13 mouse cellular contexts compared by ENCODE assay signal in genomic region chr12:72263213-72264103, GRCm38 (mm10).
DNase-seq lines count a peak whose midpoint lies in the region; ATAC-seq and TF ChIP-seq lines count a peak whose summit lies in the region.
"Had no signal": no experiment of that assay in that cellular context is flagged by ENCODE, and none has a peak within 500 bp of the region (broad histone marks: within the 10 kb centered on the region; RNA-seq: fewer than 3 reads in every experiment).

No protein-coding gene starts in this region.

- WGBS in stomach, embryonic 15.5 days: 59% methylated on average over 12 of the region's 12 CpGs
- 48% methylated on average over 12 of the region's 12 CpGs for WGBS in stomach, postnatal 0 days
- 38% methylated on average over 12 of the region's 12 CpGs for WGBS in liver, embryonic 13.5 days (ENCODE audit: insufficient replicate concordance)

- H3K27ac ChIP-seq in layer of hippocampus, adult 2 months: peak overlapping the region; percentile 80
- no peak overlapping the region for H3K27ac ChIP-seq in stomach, embryonic 15.5 days
- no peak overlapping the region for H3K27ac ChIP-seq in stomach, postnatal 0 days (replicated peaks)
- no peak overlapping the region for H3K27ac ChIP-seq in liver, embryonic 13.5 days

- H3K4me3 ChIP-seq in layer of hippocampus, adult 2 months: no peak overlapping the region
- no peak overlapping the region for H3K4me3 ChIP-seq in stomach, embryonic 15.5 days (replicated peaks)
- H3K4me3 ChIP-seq in stomach, postnatal 0 days (ENCODE audit: low read depth, low read length): no peak overlapping the region
- H3K4me3 ChIP-seq in liver, embryonic 13.5 days (replicated peaks): no peak overlapping the region

- no peak overlapping the region for H3K9ac ChIP-seq in stomach, embryonic 15.5 days
- H3K9ac ChIP-seq in stomach, postnatal 0 days (ENCODE audit: low read length): no peak overlapping the region
- no peak overlapping the region for H3K9ac ChIP-seq in liver, embryonic 13.5 days
- H3K9ac ChIP-seq: lung, embryonic 14.5 days had no signal

- no peak for TF ChIP-seq CTCF in layer of hippocampus, adult 2 months (conservative IDR thresholded peaks at IDR 0.05)
- TF ChIP-seq CTCF in stomach, postnatal 0 days (IDR thresholded peaks at IDR 0.05; ENCODE audit: low read depth): no peak

- DNase-seq in layer of hippocampus, adult 2 months (ENCODE audit: low spot score in 2 of 2): no peak
- no peak for DNase-seq in layer of hippocampus, adult 9-10 months (ENCODE audit: low spot score)
- no peak for DNase-seq in stomach, postnatal 0 days (ENCODE audit: low spot score)
- peak; percentile 4 for DNase-seq in liver, embryonic 13.5 days
- DNase-seq in cerebellum, adult 8-10 months: no peak
- no peak for DNase-seq in embryo, embryonic 10.5 days (ENCODE audit: low spot score)
- DNase-seq: gastrocnemius, postnatal 10 days; kidney, adult 9 months; lung, embryonic 14.5 days had no signal

- no peak for TF ChIP-seq EP300 in stomach, postnatal 0 days (optimal IDR thresholded peaks at IDR 0.05)

- H3K36me3 ChIP-seq in stomach, embryonic 15.5 days: no peaks in the 10 kb centered on the region
- H3K36me3 ChIP-seq in stomach, postnatal 0 days (ENCODE audit: control insufficient read depth, insufficient read depth, low read length): no peaks in the 10 kb centered on the region
- H3K36me3 ChIP-seq in liver, embryonic 13.5 days: no peaks in the 10 kb centered on the region

- no peaks in the 10 kb centered on the region for H3K27me3 ChIP-seq in stomach, embryonic 15.5 days (replicated peaks)
- H3K27me3 ChIP-seq in stomach, postnatal 0 days (ENCODE audit: control insufficient read depth, insufficient read depth, low read length): no peaks in the 10 kb centered on the region
- no peaks in the 10 kb centered on the region for H3K27me3 ChIP-seq in liver, embryonic 13.5 days
- H3K27me3 ChIP-seq: CH12.LX, Patski had no signal

- peak; percentile 39; the same call in 1 of the 2 replicates for ATAC-seq in stomach, embryonic 15.5 days (ENCODE audit: insufficient read depth, low FRiP score, low read depth)
- ATAC-seq in stomach, postnatal 0 days (ENCODE audit: low FRiP score, low TSS enrichment): no peak
- ATAC-seq in liver, embryonic 13.5 days (ENCODE audit: low read depth): peak; percentile 68
- ATAC-seq: Patski had no signal

- no peaks in the 10 kb centered on the region for H3K9me3 ChIP-seq in stomach, embryonic 15.5 days
- H3K9me3 ChIP-seq in stomach, postnatal 0 days (ENCODE audit: control insufficient read depth, low read length): no peaks in the 10 kb centered on the region
- H3K9me3 ChIP-seq in liver, embryonic 13.5 days (replicated peaks): no peaks in the 10 kb centered on the region

- H3K4me2 ChIP-seq in stomach, embryonic 15.5 days: no peak overlapping the region
- H3K4me2 ChIP-seq in stomach, postnatal 0 days (replicated peaks; ENCODE audit: low read depth): no peak overlapping the region
- H3K4me2 ChIP-seq in liver, embryonic 13.5 days: no peak overlapping the region
- H3K4me2 ChIP-seq: heart, embryonic 11.5 days; lung, embryonic 14.5 days had no signal

- no peaks in the 10 kb centered on the region for H3K4me1 ChIP-seq in stomach, embryonic 15.5 days
- no peaks in the 10 kb centered on the region for H3K4me1 ChIP-seq in stomach, postnatal 0 days (replicated peaks; ENCODE audit: control insufficient read depth, insufficient read depth)
- no peaks in the 10 kb centered on the region for H3K4me1 ChIP-seq in liver, embryonic 13.5 days (replicated peaks)
